Mouse (Mus musculus) E14TG2a.4 (cell line): ENCODE results near the gene Ulk3.

ENCODE experiments used
- CTCF ChIP-seq: conservative IDR thresholded peaks from 2 replicates; pipeline ENCODE4 v1.5.1; 2014; ENCODE audit warnings: low read length
- NANOG ChIP-seq: IDR thresholded peaks from 2 replicates; pipeline ENCODE4 v1.6.1; 2014; ENCODE audit warnings: borderline replicate concordance, low read length, mixed read lengths

GRCm38 (mm10) chr9:57590726-57591125, 1.5 kb downstream of the Ulk3 start:
- no peak for TF ChIP-seq CTCF
- no peak for TF ChIP-seq NANOG
